Mouse (Mus musculus) stomach, embryonic 16.5 days (tissue): ENCODE data around the gene Zfp85. TPM values are rescaled to one million over a fixed set of nuclear protein-coding genes. Genes with fewer than 3 reads are reported as not detected.
A peak's percentile ranks its signal among the peaks of the same experiment; 100 is the strongest.
"Not testable (repeated sequence)": the region's sequence is repeated elsewhere in the genome, so short reads cannot be mapped to it uniquely, and the experiment has no call there.

Experiments used
- ATAC-seq: fragments of 200-750 bp; cut with Nextera tagmentation; 2 replicates; pipeline ENCODE4 v1.8.0; 2017; ENCODE audit warnings: moderate number of reproducible peaks, moderate TSS enrichment; ENCODE audit not compliant: insufficient read depth, low FRiP score
- H3K27ac ChIP-seq: fragments of 300-500 bp; sonication (generic); 2 replicates; pipeline ENCODE4 v1.5.1; 2014; ENCODE audit warnings: low read length
- H3K27me3 ChIP-seq: fragments of 300-500 bp; sonication (generic); 2 replicates; pipeline ENCODE4 v1.6.1; 2014; ENCODE audit warnings: low read length, control low read depth, mixed read lengths; ENCODE audit not compliant: control insufficient read depth, insufficient read depth
- H3K36me3 ChIP-seq: fragments of 300-500 bp; sonication (generic); 2 replicates; pipeline ENCODE4 v1.6.1; 2014; ENCODE audit warnings: low read length; ENCODE audit not compliant: control insufficient read depth, insufficient read depth
- H3K4me1 ChIP-seq: fragments of 300-500 bp; sonication (generic); 2 replicates; pipeline ENCODE4 v1.6.1; 2014; ENCODE audit warnings: low read length, control low read depth, mixed read lengths; ENCODE audit not compliant: control insufficient read depth, insufficient read depth
- H3K4me2 ChIP-seq: fragments of 300-500 bp; sonication (generic); 2 replicates; pipeline ENCODE4 v1.6.1; 2014; ENCODE audit warnings: low read depth, low read length, mixed read lengths
- H3K4me3 ChIP-seq: fragments of 300-500 bp; sonication (generic); replicated peaks from 2 replicates; pipeline ENCODE4 v1.5.1; 2014; ENCODE audit warnings: mild to moderate bottlenecking, low read length
- H3K9ac ChIP-seq: fragments of 300-500 bp; sonication (generic); 2 replicates; pipeline ENCODE4 v1.6.1; 2014; ENCODE audit warnings: low read length
- H3K9me3 ChIP-seq: fragments of 300-500 bp; sonication (generic); replicated peaks from 2 replicates; pipeline ENCODE4 v1.6.1; 2016; ENCODE audit warnings: low read length, control low read depth; ENCODE audit not compliant: control insufficient read depth
- WGBS: fragments of 180-500 bp; shearing (Covaris S2); extraction: QIAGEN DNeasy Blood & Tissue Kit; methylation state at CpG from one replicate; pipeline ENCODE4 v1.1.7; 2014; 5-methylcytosine and 5-hydroxymethylcytosine counted together
- polyA plus RNA-seq: library from polyadenylated mRNA; unstranded; fragments of >200 nt; fragmentation: Nextera tagmentation; extraction: Ambion mirVana; gene quantifications from 2 replicates; pipeline ENCODE4 v1.2.1, GENCODE M21; 2015

Gene Zfp85
- 3.6 and 4.4 TPM in 2 replicates for polyA plus RNA-seq

- H3K4me2 ChIP-seq: peak within 1 kb of the TSS; percentile 50
- peak within 1 kb of the TSS; percentile 94 for H3K27ac ChIP-seq
- H3K9ac ChIP-seq: peak within 1 kb of the TSS; percentile 85
- no peaks in the 10 kb centered on the region for H3K36me3 ChIP-seq
- ATAC-seq: peak; percentile 93
- peak within 1 kb of the TSS; percentile 79 for H3K4me3 ChIP-seq
- 6% methylated on average over 24 of the region's 24 CpGs for WGBS
- no peaks in the 10 kb centered on the region for H3K27me3 ChIP-seq
- 0 out of 2 replicates have a peak, but pooled peaks cover 4% of the 10 kb centered on the region for H3K4me1 ChIP-seq
- no peaks in the 10 kb centered on the region for H3K9me3 ChIP-seq
Measured at GRCm38 (mm10) chr13:67754333-67755306, at the start of gene Zfp85. Zfp85 (minus strand) TSS chr13:67755228.

DNA sequence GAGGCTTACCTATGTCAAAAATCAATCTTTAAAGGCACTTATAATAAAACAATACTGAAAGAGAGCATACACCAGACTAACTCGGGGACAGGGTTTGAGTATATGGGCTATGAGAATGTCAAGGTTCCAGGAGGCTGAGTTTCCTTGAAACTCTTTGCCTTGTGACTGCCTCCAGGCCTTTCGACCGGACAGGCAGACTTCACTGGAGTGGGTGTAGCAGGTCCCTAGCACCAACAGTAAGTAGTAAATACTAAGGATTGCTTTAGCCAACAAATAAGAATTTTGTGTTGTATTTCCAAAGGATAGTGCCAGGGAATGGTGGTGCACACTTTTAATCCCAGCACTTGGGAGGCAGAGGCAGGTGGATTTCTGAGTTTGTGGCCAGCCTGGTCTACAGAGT lies 44.1 kb upstream of the Zfp85 start:
- not testable (repeated sequence) for H3K4me1 ChIP-seq, H3K36me3 ChIP-seq

DNA sequence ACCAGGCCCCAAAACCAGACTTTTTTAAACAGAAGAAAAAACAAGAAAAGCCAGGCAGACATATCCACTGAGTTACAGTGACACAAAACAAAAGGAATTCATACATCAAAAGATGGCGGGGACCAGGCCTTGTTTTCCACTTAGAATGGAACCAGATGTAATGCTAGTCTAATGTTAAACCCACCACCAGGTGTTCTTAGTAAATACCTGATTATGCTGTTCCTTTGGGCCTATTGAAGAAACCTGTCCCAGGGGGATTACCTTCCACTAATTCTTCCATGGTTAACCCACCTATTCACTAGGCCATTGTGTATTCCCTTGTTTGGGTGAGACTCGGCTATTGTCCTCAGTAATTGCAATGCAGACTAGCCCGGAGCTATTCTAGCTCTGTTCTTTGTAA lies 43.6 kb upstream of the Zfp85 start:
- Histone ChIP-seq H3K36me3 (no peaks in the 10 kb centered on the region), H3K9ac (no peak overlapping the region), H3K4me1 (no peaks in the 10 kb centered on the region), H3K9me3 (no peaks in the 10 kb centered on the region), H3K4me3 (no peak overlapping the region), H3K4me2 (no peak overlapping the region), H3K27ac (no peak overlapping the region), H3K27me3 (no peaks in the 10 kb centered on the region)
- WGBS: 90% methylated on average over 3 of the region's 3 CpGs
- no peak for ATAC-seq

More for the DNA sequence above, 44.1 kb upstream of the Zfp85 start:
- H3K4me3 ChIP-seq, H3K27ac ChIP-seq, ATAC-seq, H3K4me2 ChIP-seq, H3K27me3 ChIP-seq, H3K9ac ChIP-seq, H3K9me3 ChIP-seq: not testable (repeated sequence)
- 81% methylated on average over 3 of the region's 3 CpGs for WGBS

DNA sequence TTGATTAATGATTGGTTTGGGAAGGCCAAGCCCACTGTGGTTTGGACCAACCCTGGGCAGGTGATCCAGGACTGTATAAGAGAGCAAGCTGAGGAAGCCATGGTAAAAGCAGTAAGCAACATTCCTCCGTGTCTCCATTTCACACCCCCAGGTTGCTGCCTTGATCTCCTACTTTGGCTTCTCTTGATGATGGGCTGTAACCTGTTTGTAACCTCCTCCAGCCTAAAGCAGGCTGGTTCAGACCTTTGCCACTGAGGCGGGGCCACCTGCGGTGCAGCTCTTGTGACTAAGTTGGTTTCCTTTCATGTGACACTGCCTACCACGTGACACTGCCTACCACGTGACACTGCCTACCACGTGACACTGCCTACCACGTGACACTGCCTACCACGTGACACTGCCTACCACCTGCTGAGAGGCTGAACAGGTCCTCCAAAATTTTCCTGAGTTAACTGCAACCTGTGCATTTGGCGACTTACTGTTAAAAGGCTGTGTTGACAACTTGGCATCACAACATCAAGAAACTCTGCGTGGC lies 37.0 kb upstream of the Zfp85 start:
- 92% methylated on average over 10 of the region's 10 CpGs for WGBS
- H3K9me3 ChIP-seq: peaks cover 4% of the 10 kb centered on the region; the same call in 1 of the 2 replicates
- no peaks in the 10 kb centered on the region for H3K4me1 ChIP-seq
- peaks cover under 1% of the 10 kb centered on the region for H3K36me3 ChIP-seq
- no peak overlapping the region for H3K9ac ChIP-seq
- no peak overlapping the region for H3K27ac ChIP-seq
- ATAC-seq: no peak
- no peaks in the 10 kb centered on the region for H3K27me3 ChIP-seq
- no peak overlapping the region for H3K4me3 ChIP-seq
- H3K4me2 ChIP-seq: no peak overlapping the region

GRCm38 (mm10) chr13:67779265-67780221 lies 24.5 kb upstream of the Zfp85 start, which contains the start of gene Zfp493:
Zfp493 (plus strand) TSS chr13:67779693.
- peak within 1 kb of the TSS; percentile 32; the same call in 1 of the 2 replicates for H3K27ac ChIP-seq

DNA sequence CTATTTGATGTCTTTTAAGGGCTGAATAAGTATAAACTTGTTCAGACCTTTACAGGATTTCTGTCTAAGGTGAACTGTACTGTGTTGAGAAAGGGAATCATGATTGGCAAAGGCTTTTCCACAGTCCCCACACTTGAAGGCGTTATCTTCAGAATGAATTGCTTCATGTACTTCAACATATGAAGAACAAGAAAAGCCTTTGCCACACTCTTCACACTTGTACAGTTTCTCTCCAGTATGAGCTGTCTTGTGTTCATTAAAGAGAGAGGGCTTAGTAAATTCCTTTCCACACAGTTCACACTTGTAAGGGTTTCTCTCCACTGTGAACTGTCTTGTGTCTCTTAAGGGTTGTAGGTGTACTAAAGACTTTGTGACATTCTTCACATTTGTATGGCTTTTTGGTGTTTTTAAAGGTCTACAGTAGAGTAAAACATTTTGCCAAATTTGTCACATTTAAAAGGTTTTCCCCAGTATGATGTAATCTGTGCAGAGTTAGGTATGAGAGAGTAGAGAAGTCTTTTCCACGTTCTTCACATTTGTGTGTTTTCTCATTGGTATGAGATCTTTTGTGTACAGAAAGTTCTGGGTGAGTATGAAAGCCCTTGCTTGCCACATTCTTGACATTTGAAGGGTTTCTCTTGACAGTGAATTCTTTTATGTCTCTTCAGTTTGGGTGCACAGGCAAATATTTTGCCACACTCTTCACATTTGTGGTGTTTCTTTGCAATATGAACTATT lies 8.2 kb upstream of the Zfp85 start:
- H3K4me2 ChIP-seq: no peak overlapping the region
- no peak for ATAC-seq
- no peaks in the 10 kb centered on the region for H3K27me3 ChIP-seq
- no peaks in the 10 kb centered on the region for H3K4me1 ChIP-seq
- no peaks in the 10 kb centered on the region for H3K36me3 ChIP-seq
- no peak overlapping the region for H3K9ac ChIP-seq
- no peak overlapping the region for H3K4me3 ChIP-seq
- no peak overlapping the region for H3K27ac ChIP-seq
- WGBS: 69% methylated on average over 2 of the region's 2 CpGs
- no peaks in the 10 kb centered on the region for H3K9me3 ChIP-seq

More at GRCm38 (mm10) chr13:67779265-67780221, 24.5 kb upstream of the Zfp85 start, which contains the start of gene Zfp493:
- Histone ChIP-seq H3K27me3 (no peaks in the 10 kb centered on the region), H3K4me3 (peak within 1 kb of the TSS; percentile 63), H3K36me3 (no peaks in the 10 kb centered on the region), H3K9me3 (0 out of 2 replicates have a peak, but pooled peaks cover 6% of the 10 kb centered on the region), H3K4me2 (peak within 1 kb of the TSS; percentile 77), H3K9ac (peak within 1 kb of the TSS; percentile 78), H3K4me1 (0 out of 2 replicates have a peak, but pooled peaks cover 5% of the 10 kb centered on the region)
- ATAC-seq: peak; percentile 94
- WGBS: 7% methylated on average over 26 of the region's 26 CpGs

GRCm38 (mm10) chr13:67759966-67760365 lies 4.9 kb upstream of the Zfp85 start:
- Histone ChIP-seq H3K27me3 (no peaks in the 10 kb centered on the region), H3K9me3 (no peaks in the 10 kb centered on the region), H3K27ac (no peak overlapping the region), H3K9ac (no peak overlapping the region), H3K4me1 (no peaks in the 10 kb centered on the region), H3K36me3 (no peaks in the 10 kb centered on the region), H3K4me2 (no peak overlapping the region), H3K4me3 (no peak overlapping the region)
- 75% methylated on average over 1 of the region's 1 CpGs for WGBS
- no peak for ATAC-seq

GRCm38 (mm10) chr13:67755761-67756160 lies 733 bp upstream of the Zfp85 start:
- Histone ChIP-seq H3K36me3 (no peaks in the 10 kb centered on the region), H3K9me3 (no peaks in the 10 kb centered on the region), H3K27ac (no peak overlapping the region), H3K4me2 (no peak overlapping the region), H3K4me3 (no peak overlapping the region), H3K9ac (no peak overlapping the region), H3K4me1 (0 out of 2 replicates have a peak, but pooled peaks cover 4% of the 10 kb centered on the region), H3K27me3 (no peaks in the 10 kb centered on the region)
- WGBS: 75% methylated on average over 6 of the region's 6 CpGs
- ATAC-seq: no peak
